In the genomic region with DNA sequence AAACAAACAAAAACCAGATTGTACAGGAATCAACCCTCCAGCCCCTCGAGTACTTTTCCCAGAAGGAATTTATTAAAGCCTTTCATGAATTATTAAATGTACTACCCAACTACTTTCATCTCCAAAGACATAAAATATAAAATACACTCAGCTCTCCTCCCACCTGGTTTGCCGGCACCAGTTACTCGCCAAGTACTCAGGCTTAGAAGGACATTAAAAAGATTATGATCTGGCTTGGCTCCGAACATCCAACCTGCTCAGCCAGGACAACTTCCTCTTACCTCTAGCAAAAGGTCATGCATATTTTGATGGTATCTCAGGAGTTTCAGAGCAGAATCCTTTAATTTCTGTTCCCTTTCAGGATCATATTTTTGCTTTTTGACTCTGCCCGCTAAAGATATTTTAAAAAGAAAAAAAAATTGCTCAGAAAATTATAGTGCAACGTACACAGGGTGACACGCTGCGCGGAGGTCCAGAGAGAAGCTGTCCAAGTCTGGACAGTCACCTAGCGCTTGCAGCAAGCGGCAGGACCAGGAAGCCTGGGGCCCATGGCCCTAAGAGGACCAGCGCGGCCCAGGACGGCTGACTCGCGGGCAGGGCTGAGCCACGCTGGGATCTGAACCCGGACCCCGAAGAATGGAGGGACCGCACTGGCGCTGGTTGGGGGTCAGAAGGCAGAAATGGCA, we compare ENCODE assay signal across 8 mouse cellular contexts. TPM values are rescaled to one million over a fixed set of nuclear protein-coding genes. Genes with fewer than 3 reads are reported as not detected.
DNase-seq lines count a peak whose midpoint lies in the region; ATAC-seq and TF ChIP-seq lines count a peak whose summit lies in the region.

No protein-coding gene starts in this region.

- peak overlapping the region; percentile 66 for H3K4me3 ChIP-seq in heart, embryonic 13.5 days
- peak overlapping the region; percentile 78 for H3K4me3 ChIP-seq in G1E (ENCODE audit: low read depth, low read length)
- peak overlapping the region; percentile 44 for H3K4me3 ChIP-seq in forebrain, postnatal 0 days (ENCODE audit: low read depth, low read length)
- H3K4me3 ChIP-seq in macrophage (ENCODE audit: inconsistent target), result peak overlapping the region; percentile 38

- H3K4me2 ChIP-seq in heart, embryonic 13.5 days, result peak overlapping the region; percentile 79
- H3K4me2 ChIP-seq in forebrain, postnatal 0 days (ENCODE audit: low read depth), result peak overlapping the region; percentile 71

- no peak for DNase-seq in heart, postnatal 4 days
- no peak for DNase-seq in G1E (ENCODE audit: low spot score)
- no peak for DNase-seq in forebrain, postnatal 0 days
- no peak for DNase-seq in right cerebral cortex, adult 18-20 months
- DNase-seq in adrenal gland, adult 8-10 months, result no peak
- DNase-seq in cerebellum, adult 8-10 months, result no peak

- H3K36me3 ChIP-seq in heart, embryonic 13.5 days, result peaks cover 3% of the 10 kb centered on the region; the same call in 1 of the 2 replicates
- H3K36me3 ChIP-seq in G1E (replicated peaks), result peaks cover 25% of the 10 kb centered on the region
- H3K36me3 ChIP-seq in forebrain, postnatal 0 days (ENCODE audit: insufficient read depth), result no peaks in the 10 kb centered on the region
- H3K36me3 ChIP-seq in macrophage (ENCODE audit: inconsistent target), result no peaks in the 10 kb centered on the region

- peak overlapping the region; percentile 83 for H3K9ac ChIP-seq in heart, embryonic 13.5 days
- H3K9ac ChIP-seq in forebrain, postnatal 0 days, result peak overlapping the region; percentile 37

- no peaks in the 10 kb centered on the region for H3K79me2 ChIP-seq in macrophage (ENCODE audit: inconsistent target)

- H3K9me3 ChIP-seq in heart, embryonic 13.5 days, result no peaks in the 10 kb centered on the region
- H3K9me3 ChIP-seq in G1E (replicated peaks), result no peaks in the 10 kb centered on the region
- no peaks in the 10 kb centered on the region for H3K9me3 ChIP-seq in forebrain, postnatal 0 days (ENCODE audit: low read length)

- ATAC-seq in heart, embryonic 13.5 days (ENCODE audit: extremely low read depth, insufficient number of reproducible peaks, low FRiP score, low TSS enrichment), result peak; percentile 69
- ATAC-seq in G1E (ENCODE audit: extremely low read depth, insufficient number of reproducible peaks, low FRiP score, poor library complexity, severe bottlenecking), result 0 out of 2 replicates have a peak, but pooled peaks have one; percentile 22
- ATAC-seq in forebrain, postnatal 0 days, result peak; percentile 50; the same call in 1 of the 2 replicates

- H3K27ac ChIP-seq in heart, embryonic 13.5 days (replicated peaks), result no peak overlapping the region
- no peak overlapping the region for H3K27ac ChIP-seq in forebrain, postnatal 0 days (ENCODE audit: low read depth, low read length)
- H3K27ac ChIP-seq in macrophage, result no peak overlapping the region

- 6% methylated on average over 21 of the region's 21 CpGs for WGBS in heart, embryonic 13.5 days
- 7% methylated on average over 21 of the region's 21 CpGs for WGBS in forebrain, postnatal 0 days
- WGBS in macrophage (ENCODE audit: missing documents), result 7% methylated on average over 20 of the region's 21 CpGs

- H3K4me1 ChIP-seq in heart, embryonic 13.5 days, result peaks cover 18% of the 10 kb centered on the region
- H3K4me1 ChIP-seq in G1E (ENCODE audit: insufficient read depth, low read depth, low read length), result peaks cover 8% of the 10 kb centered on the region
- 0 out of 2 replicates have a peak, but pooled peaks cover 5% of the 10 kb centered on the region for H3K4me1 ChIP-seq in forebrain, postnatal 0 days (ENCODE audit: insufficient read depth)

- no peak for TF ChIP-seq CTCF in G1E (IDR thresholded peaks at IDR 0.05; ENCODE audit: low read depth, low read length)
- no peak for TF ChIP-seq CTCF in forebrain, postnatal 0 days (IDR thresholded peaks at IDR 0.05; ENCODE audit: low read depth)

- H3K27me3 ChIP-seq in heart, embryonic 13.5 days (replicated peaks), result 0 out of 2 replicates have a peak, but pooled peaks cover 9% of the 10 kb centered on the region
- peaks cover 10% of the 10 kb centered on the region; the same call in 1 of the 2 replicates for H3K27me3 ChIP-seq in G1E (ENCODE audit: insufficient read depth, low read length)
- no peaks in the 10 kb centered on the region for H3K27me3 ChIP-seq in forebrain, postnatal 0 days (ENCODE audit: insufficient read depth, low read length)

RNA-seq across cellular contexts. Expression of gene Fanca, which starts 0.5 kb away (rescaled TPM):
- polyA plus RNA-seq in heart, embryonic 13.5 days (2015; fragmentation: Nextera tagmentation; extraction: Ambion mirVana), result 17.0 and 17.5 TPM in 2 replicates
- total RNA-seq in heart, postnatal 4 days (2021), result 10 to 100 TPM; 16.7 to 22.9 TPM
- total RNA-seq in G1E (2014; fragmentation: Nextera tagmentation) (21.2 and 30.3 TPM in 2 replicates), G1E (2017) (26.2 and 26.3 TPM in 2 replicates)
- polyA plus RNA-seq in G1E (2012) (48.7 and 50.9 TPM in 2 replicates), macrophage (2018) (1.4 to 7.1 TPM (median 4.2 TPM) in 3 replicates)
- total RNA-seq in forebrain, postnatal 0 days (2014; rRNA removed), result 5.0 and 5.6 TPM in 2 replicates
- 2.6 and 2.7 TPM in 2 replicates for polyA plus RNA-seq in forebrain, postnatal 0 days (2015; fragmentation: Nextera tagmentation; extraction: Ambion mirVana)
- 10 to 100 TPM in 17 of 26 experiments, 1 to 10 TPM in 9; 3.6 to 37.5 (median 15.5) TPM for total RNA-seq in macrophage (2018; cell fraction: chromatin; rRNA removed)
- total RNA-seq in macrophage (2018; cell fraction: cytosol; rRNA removed), result 10 to 100 TPM in 8 of 26 experiments, 1 to 10 TPM in 17, under 1 TPM in 1; 0.91 to 16.4 (median 3.3) TPM
- total RNA-seq in macrophage (2018; cell fraction: nucleus; rRNA removed), result 10 to 100 TPM in 12 of 26 experiments, 1 to 10 TPM in 14; 2.2 to 48.8 (median 9.2) TPM
- 1 to 10 TPM; 4.3 to 7.4 (median 5.5) TPM for total RNA-seq in adrenal gland, adult 8-10 months (2022)

RNA-seq across cellular contexts. Expression of gene Spire2, which starts 14.6 kb away (rescaled TPM):
- 1.1 and 1.7 TPM in 2 replicates for polyA plus RNA-seq in heart, embryonic 13.5 days (2015; fragmentation: Nextera tagmentation; extraction: Ambion mirVana)
- under 1 TPM; 0.38 to 0.61 TPM for total RNA-seq in heart, postnatal 4 days (2021)
- total RNA-seq in G1E (2014; fragmentation: Nextera tagmentation), result not detected in 2 replicates
- total RNA-seq in G1E (2017), result 0.23 and 0.33 TPM in 2 replicates
- 0.04 and 0.12 TPM in 2 replicates for polyA plus RNA-seq in G1E (2012)
- 37.0 and 37.8 TPM in 2 replicates for total RNA-seq in forebrain, postnatal 0 days (2014; rRNA removed)
- polyA plus RNA-seq in forebrain, postnatal 0 days (2015; fragmentation: Nextera tagmentation; extraction: Ambion mirVana), result 21.3 and 24.2 TPM in 2 replicates
- total RNA-seq in macrophage (2018; cell fraction: chromatin; rRNA removed), result not detected
- total RNA-seq in macrophage (2018; cell fraction: cytosol; rRNA removed), result under 1 TPM in 1 of 26 experiments, not detected in 25; 0.07 TPM
- total RNA-seq in macrophage (2018; cell fraction: nucleus; rRNA removed), result not detected
- not detected in 3 replicates for polyA plus RNA-seq in macrophage (2018)
- total RNA-seq in adrenal gland, adult 8-10 months (2022), result 1 to 10 TPM; 2.3 to 2.8 (median 2.4) TPM

RNA-seq across cellular contexts. Expression of gene Tcf25, which starts 55.6 kb away (rescaled TPM):
- polyA plus RNA-seq in heart, embryonic 13.5 days (2015; fragmentation: Nextera tagmentation; extraction: Ambion mirVana), result 136 and 141 TPM in 2 replicates
- total RNA-seq in heart, postnatal 4 days (2021), result 100 to 1,000 TPM; 174 to 178 TPM
- 123 and 130 TPM in 2 replicates for total RNA-seq in G1E (2014; fragmentation: Nextera tagmentation)
- total RNA-seq in G1E (2017), result 125 and 133 TPM in 2 replicates
- polyA plus RNA-seq in G1E (2012), result 84.3 and 91.6 TPM in 2 replicates
- 434 and 487 TPM in 2 replicates for total RNA-seq in forebrain, postnatal 0 days (2014; rRNA removed)
- polyA plus RNA-seq in forebrain, postnatal 0 days (2015; fragmentation: Nextera tagmentation; extraction: Ambion mirVana), result 275 and 296 TPM in 2 replicates
- total RNA-seq in macrophage (2018; cell fraction: chromatin; rRNA removed), result 100 to 1,000 TPM; 263 to 870 (median 577) TPM
- total RNA-seq in macrophage (2018; cell fraction: cytosol; rRNA removed), result 100 to 1,000 TPM; 137 to 269 (median 152) TPM
- 100 to 1,000 TPM; 182 to 375 (median 229) TPM for total RNA-seq in macrophage (2018; cell fraction: nucleus; rRNA removed)
- polyA plus RNA-seq in macrophage (2018), result 120 to 135 TPM (median 125 TPM) in 3 replicates
- 100 to 1,000 TPM; 223 to 301 (median 278) TPM for total RNA-seq in adrenal gland, adult 8-10 months (2022)
